Mouse (Mus musculus) CH12F3 (cell line): ENCODE results near the gene Polr3b.

ENCODE experiments used
- in situ Hi-C: fragments of 300-500 bp; cut with MboI; formaldehyde crosslinking; loops from 2 replicates; pipeline ENCODE4 v1.14.3; 2020; ENCODE audit warnings: low sequenced_read_pairs

The Polr3b gene

GRCm38 (mm10) chr10:84707226-84707625, 85.1 kb downstream of the Polr3b start:
- in situ Hi-C loops, result no loop called here

GRCm38 (mm10) chr10:84707752-84708530, 85.8 kb downstream of the Polr3b start:
- in situ Hi-C loops, result no loop called here

GRCm38 (mm10) chr10:84710192-84710591, 88.1 kb downstream of the Polr3b start:
- in situ Hi-C loops, result no loop called here

- in situ Hi-C loops, result no loop called here
Observed at GRCm38 (mm10) chr10:84710827-84711226, 88.7 kb downstream of the Polr3b start.

GRCm38 (mm10) chr10:84711479-84711878, 89.4 kb downstream of the Polr3b start:
- in situ Hi-C loops, result no loop called here

GRCm38 (mm10) chr10:84711940-84712339, 89.8 kb downstream of the Polr3b start:
- in situ Hi-C loops, result no loop called here

GRCm38 (mm10) chr10:84712532-84712931, 90.4 kb downstream of the Polr3b start:
- in situ Hi-C loops, result no loop called here

GRCm38 (mm10) chr10:84713043-84713442, 91.0 kb downstream of the Polr3b start:
- in situ Hi-C loops, result no loop called here

- in situ Hi-C loops, result no loop called here
Observed at GRCm38 (mm10) chr10:84715639-84716038, 93.5 kb downstream of the Polr3b start.

- in situ Hi-C loops, result no loop called here
Observed at GRCm38 (mm10) chr10:84716581-84716980, 94.5 kb downstream of the Polr3b start.

GRCm38 (mm10) chr10:84722711-84723110, 100.6 kb downstream of the Polr3b start:
- in situ Hi-C loops, result no loop called here

- in situ Hi-C loops, result no loop called here
Observed at GRCm38 (mm10) chr10:84727005-84727404, 104.9 kb downstream of the Polr3b start.

- in situ Hi-C loops, result no loop called here
Observed at GRCm38 (mm10) chr10:84727760-84728159, 105.7 kb downstream of the Polr3b start.

- in situ Hi-C loops, result no loop called here
Observed at GRCm38 (mm10) chr10:84730078-84730477, 108.0 kb downstream of the Polr3b start.

GRCm38 (mm10) chr10:84730956-84731355, 108.9 kb downstream of the Polr3b start:
- in situ Hi-C loops, result no loop called here

- in situ Hi-C loops, result no loop called here
Observed at GRCm38 (mm10) chr10:84733511-84733910, 111.4 kb downstream of the Polr3b start.

- in situ Hi-C loops, result no loop called here
Observed at GRCm38 (mm10) chr10:84754851-84755785, 133.0 kb downstream of the Polr3b start.

GRCm38 (mm10) chr10:84755786-84756203, 133.7 kb downstream of the Polr3b start, which contains the start of gene Rfx4:
Rfx4 (plus strand) TSS chr10:84756062.
- in situ Hi-C loops, result no loop called here

- in situ Hi-C loops, result no loop called here
Observed at GRCm38 (mm10) chr10:84756435-84757095, 134.5 kb downstream of the Polr3b start.

GRCm38 (mm10) chr10:84757426-84758199, 135.5 kb downstream of the Polr3b start:
- in situ Hi-C loops, result no loop called here

GRCm38 (mm10) chr10:84758200-84758468, 136.0 kb downstream of the Polr3b start:
- in situ Hi-C loops, result no loop called here
